Mouse (Mus musculus) MEL (cell line): Measurements from ENCODE around the gene Bex4. TPM values are rescaled to one million over a fixed set of nuclear protein-coding genes. Genes with fewer than 3 reads are reported as not detected.

Experiments
- DNase-seq: peaks from one replicate; pipeline ENCODE4 v3.0.0; 2011; ENCODE audit warnings: low read depth, low spot score
- H3K27ac ChIP-seq: 2 replicates; pipeline ENCODE4 v1.5.1; 2012; ENCODE audit warnings: low read depth, mild to moderate bottlenecking, control low read depth, low read length, moderate library complexity; ENCODE audit not compliant: control insufficient read depth
- H3K27me3 ChIP-seq, 2 experiments: fragments of 150-350 bp in 1 of 2; sonication (generic) in 1 of 2; 2 replicates each; pipeline ENCODE4 v1.6.1; 2012; ENCODE audit warnings: low read length in 2 of 2, mild to moderate bottlenecking in 2 of 2, improper control_type of control experiment in 1 of 2, moderate library complexity in 1 of 2; ENCODE audit not compliant: insufficient read depth in 2 of 2, control insufficient read depth in 1 of 2
- H3K36me3 ChIP-seq, 2 experiments: 2 replicates each; pipeline ENCODE4 v1.6.1; 2012 to 2014; ENCODE audit warnings: low read length in 2 of 2, improper control_type of control experiment in 1 of 2, inconsistent platforms in 1 of 2, mild to moderate bottlenecking in 1 of 2; ENCODE audit not compliant: insufficient read depth in 2 of 2, control insufficient read depth in 1 of 2
- H3K4me1 ChIP-seq, 2 experiments: fragments of 150-350 bp in 1 of 2; sonication (generic) in 1 of 2; 2 replicates each; pipeline ENCODE4 v1.6.1; 2012; ENCODE audit warnings: low read length in 2 of 2, improper control_type of control experiment in 1 of 2, mild to moderate bottlenecking in 1 of 2; ENCODE audit not compliant: insufficient read depth in 2 of 2, control insufficient read depth in 1 of 2
- H3K4me3 ChIP-seq, 2 experiments: fragments of 150-350 bp in 1 of 2; sonication (generic) in 1 of 2; 2 replicates each; pipeline ENCODE4 v1.5.1; 2012; ENCODE audit warnings: low read depth in 2 of 2, low read length in 2 of 2, mild to moderate bottlenecking in 2 of 2, moderate library complexity in 2 of 2, control low read depth in 1 of 2, improper control_type of control experiment in 1 of 2; ENCODE audit not compliant: control insufficient read depth in 1 of 2, insufficient read depth in 1 of 2
- H3K79me2 ChIP-seq: 2 replicates; pipeline ENCODE4 v1.6.1; 2012; ENCODE audit warnings: mild to moderate bottlenecking, low read length, moderate library complexity; ENCODE audit not compliant: control insufficient read depth, poor library complexity, insufficient read depth
- H3K9ac ChIP-seq: 2 replicates; pipeline ENCODE4 v1.6.1; 2012; ENCODE audit warnings: low read depth, mild to moderate bottlenecking, control low read depth, low read length, moderate library complexity; ENCODE audit not compliant: control insufficient read depth, poor library complexity, severe bottlenecking
- H3K9me3 ChIP-seq: fragments of 150-350 bp; sonication (generic); replicated peaks from 2 replicates; pipeline ENCODE4 v1.6.1; 2012; ENCODE audit warnings: mild to moderate bottlenecking, low read length, improper control_type of control experiment, moderate library complexity; ENCODE audit not compliant: insufficient read depth
- BHLHE40 ChIP-seq: IDR thresholded peaks from 2 replicates; pipeline ENCODE4 v1.6.1; 2012; ENCODE audit warnings: low read depth, mild to moderate bottlenecking, inconsistent platforms, low read length, improper control_type of control experiment, borderline replicate concordance
- CHD2 ChIP-seq: IDR thresholded peaks from 2 replicates; pipeline ENCODE4 v1.6.1; 2011; ENCODE audit warnings: low read length, improper control_type of control experiment
- CTCF ChIP-seq, 3 experiments: IDR thresholded peaks in 2 of 3; conservative IDR thresholded peaks in 1 of 3; 2 replicates each; pipeline ENCODE4 v1.5.1; 2011 to 2012; ENCODE audit warnings: low read length in 3 of 3, low read depth in 2 of 3, mild to moderate bottlenecking in 2 of 3, improper control_type of control experiment in 1 of 3, inconsistent platforms in 1 of 3, mixed read lengths in 1 of 3, moderate library complexity in 1 of 3; ENCODE audit not compliant: control insufficient read depth in 1 of 3, insufficient read depth in 1 of 3, poor library complexity in 1 of 3, severe bottlenecking in 1 of 3
- ELF1 ChIP-seq: IDR thresholded peaks from 2 replicates; pipeline ENCODE4 v1.6.1; 2014; ENCODE audit warnings: low read depth, mild to moderate bottlenecking, inconsistent platforms, low read length, improper control_type of control experiment, moderate library complexity
- EP300 ChIP-seq, 2 experiments: IDR thresholded peaks; 2 replicates each; pipeline ENCODE4 v1.6.1; 2011; ENCODE audit warnings: improper control_type of control experiment in 2 of 2, low read length in 2 of 2, low read depth in 1 of 2, mild to moderate bottlenecking in 1 of 2
- ETS1 ChIP-seq: IDR thresholded peaks from 2 replicates; pipeline ENCODE4 v1.6.1; 2012; ENCODE audit warnings: low read depth, mild to moderate bottlenecking, inconsistent platforms, low read length, improper control_type of control experiment, moderate library complexity
- GATA1 ChIP-seq: IDR thresholded peaks from 2 replicates; pipeline ENCODE4 v1.6.1; 2011; ENCODE audit warnings: low read depth, low read length, improper control_type of control experiment
- HCFC1 ChIP-seq: IDR thresholded peaks from 2 replicates; pipeline ENCODE4 v1.6.1; 2012; ENCODE audit warnings: low read depth, mild to moderate bottlenecking, inconsistent platforms, low read length, improper control_type of control experiment, moderate library complexity
- NELFE ChIP-seq: IDR thresholded peaks from 2 replicates; pipeline ENCODE4 v1.6.1; 2011; ENCODE audit warnings: low read depth, low read length, improper control_type of control experiment
- NRF1 ChIP-seq: IDR thresholded peaks from 2 replicates; pipeline ENCODE4 v1.6.1; 2014; ENCODE audit warnings: low read depth, mild to moderate bottlenecking, inconsistent platforms, low read length, improper control_type of control experiment, moderate library complexity; ENCODE audit not compliant: poor library complexity, insufficient read depth, severe bottlenecking
- POLR2AphosphoS2 ChIP-seq: IDR thresholded peaks from 2 replicates; pipeline ENCODE4 v1.6.1; 2011; ENCODE audit warnings: low read length, improper control_type of control experiment
- RAD21 ChIP-seq: IDR thresholded peaks from 2 replicates; pipeline ENCODE4 v1.6.1; 2011; ENCODE audit warnings: mild to moderate bottlenecking, low read depth, low read length, improper control_type of control experiment
- RCOR1 ChIP-seq: IDR thresholded peaks from 2 replicates; pipeline ENCODE4 v1.6.1; 2012; ENCODE audit warnings: low read depth, mild to moderate bottlenecking, inconsistent platforms, low read length, improper control_type of control experiment
- SMC3 ChIP-seq: IDR thresholded peaks from 2 replicates; pipeline ENCODE4 v1.6.1; 2011; ENCODE audit warnings: low read depth, low read length, improper control_type of control experiment
- TAL1 ChIP-seq: IDR thresholded peaks from 2 replicates; pipeline ENCODE4 v1.6.1; 2012; ENCODE audit warnings: mild to moderate bottlenecking, inconsistent platforms, low read length, moderate library complexity, mixed read lengths
- TCF12 ChIP-seq: IDR thresholded peaks from 2 replicates; pipeline ENCODE4 v1.6.1; 2014; ENCODE audit warnings: low read depth, mild to moderate bottlenecking, inconsistent platforms, low read length, improper control_type of control experiment, moderate library complexity
- ZC3H11A ChIP-seq: IDR thresholded peaks from 2 replicates; pipeline ENCODE4 v1.6.1; 2012; ENCODE audit warnings: low read depth, mild to moderate bottlenecking, inconsistent platforms, low read length, improper control_type of control experiment
- ZKSCAN1 ChIP-seq: IDR thresholded peaks from 2 replicates; pipeline ENCODE4 v1.6.1; 2012; ENCODE audit warnings: low read depth, mild to moderate bottlenecking, inconsistent platforms, low read length, improper control_type of control experiment, moderate library complexity
- polyA plus RNA-seq, 2 experiments: library from polyadenylated mRNA; stranded (reverse) in 1 of 2; unstranded in 1 of 2; fragments of >175 nt in 1 of 2; fragments of >200 nt in 1 of 2; gene quantifications; 2 replicates each; pipeline versions ENCODE4 v1.2.1 to v1.2.4; 2012; ENCODE audit warnings: low replicate concordance in 2 of 2, low read depth in 1 of 2; ENCODE audit not compliant: insufficient read length in 2 of 2, insufficient read depth in 1 of 2, missing spikeins in 1 of 2
- total RNA-seq: library from RNA; depleted of rRNA; stranded (reverse); fragments of 300-350 nt; gene quantifications from 2 replicates; pipeline ENCODE4 v1.2.3, GENCODE M21; 2012

The Bex4 gene
- total and polyA plus RNA-seq, 3 experiments = 219 to 412 TPM; not detected in 1

DNA sequence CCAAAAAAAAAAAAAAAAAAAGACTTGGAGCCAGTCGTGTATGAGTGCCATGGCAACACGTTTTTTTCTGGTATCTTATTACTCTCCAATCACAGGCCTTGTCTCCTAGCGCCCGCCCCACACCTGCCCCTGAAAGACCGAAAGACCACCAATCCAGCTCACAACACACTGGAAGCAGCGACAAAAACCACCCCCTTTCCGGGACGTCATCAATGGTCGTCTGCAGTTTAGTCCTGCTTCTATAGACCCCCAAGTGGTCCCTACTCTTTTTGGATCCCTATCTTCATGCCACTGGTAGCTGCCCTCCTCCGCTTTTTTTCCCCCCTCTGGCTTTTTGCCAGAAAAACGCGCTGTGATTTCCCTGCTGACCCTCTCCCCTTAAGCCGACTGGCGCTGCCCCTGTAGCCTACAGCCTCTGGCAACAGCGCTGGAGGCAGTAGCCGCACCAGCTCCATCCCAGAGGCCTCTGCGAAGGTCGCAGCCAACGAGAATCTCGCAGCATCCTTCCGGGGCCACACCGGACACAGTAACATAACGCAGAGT lies 23.3 kb upstream of the Bex4 start:
- no peak for DNase-seq

DNA sequence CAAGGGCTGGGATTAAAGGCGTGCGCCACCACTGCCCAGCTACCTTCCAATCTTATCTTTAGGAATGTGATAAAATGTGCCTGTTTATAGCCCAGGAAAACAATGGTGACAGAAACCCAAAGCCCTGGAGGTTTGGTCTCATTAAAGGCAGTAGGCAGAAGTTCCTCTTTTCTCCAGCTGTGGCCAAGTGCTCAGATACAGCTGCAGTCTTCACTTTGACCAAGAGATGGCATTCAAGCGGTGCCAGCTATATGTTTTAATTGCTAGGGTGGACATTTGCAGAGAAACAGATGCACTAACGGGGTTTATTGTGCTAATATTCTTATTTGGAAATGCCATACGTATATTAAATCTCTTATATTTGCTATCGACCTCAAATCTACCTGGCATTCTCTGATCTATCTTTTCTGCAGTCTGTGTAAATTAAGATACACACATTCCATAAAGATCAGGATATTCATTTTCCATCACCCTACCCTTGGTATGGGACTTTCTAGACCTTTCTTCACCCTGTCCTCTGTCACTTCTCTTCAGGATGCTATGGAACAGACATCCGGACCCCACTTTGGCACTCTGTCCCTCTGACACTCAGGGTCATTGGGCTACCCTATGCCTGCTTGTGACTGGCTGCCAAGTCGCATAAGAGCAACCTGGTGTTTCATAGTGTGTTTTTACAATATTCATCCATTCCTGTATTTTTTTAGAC lies 11.6 kb upstream of the Bex4 start:
- Histone ChIP-seq H3K79me2 (no peaks in the 10 kb centered on the region), H3K36me3 (no peaks in the 10 kb centered on the region), H3K9me3 (no peaks in the 10 kb centered on the region), H3K27me3 (no peaks in the 10 kb centered on the region; a peak in 2 of 4 replicates), H3K27ac (no peak overlapping the region), H3K9ac (no peak overlapping the region), H3K4me1 (peaks cover 0 to 2% of the 10 kb centered on the region in 2 experiments; a peak in 2 of 4 replicates), H3K4me3 (peak overlapping the region; percentile 9 to 62; a peak in 3 of 4 replicates)
- peak; percentile 89 for DNase-seq
- no peak for TF ChIP-seq POLR2AphosphoS2
- no peak for TF ChIP-seq NELFE
- no peak for TF ChIP-seq BHLHE40
- peak; percentile 46 for TF ChIP-seq RAD21
- no peak for TF ChIP-seq HCFC1
- TF ChIP-seq NRF1 = no peak
- no peak for TF ChIP-seq EP300 (IDR thresholded peaks at IDR 0.05; ENCODE audit: low read depth in 1 of 2, low read length in 2 of 2)
- TF ChIP-seq ZC3H11A = peak; percentile 5; the same call in 1 of the 2 replicates
- TF ChIP-seq TCF12 = no peak
- no peak for TF ChIP-seq GATA1
- no peak for TF ChIP-seq CHD2
- TF ChIP-seq ETS1 = 0 out of 2 replicates have a peak, but pooled peaks have one; percentile 34
- TF ChIP-seq CTCF (IDR thresholded peaks at IDR 0.05 in 2 of 3, conservative IDR thresholded peaks at IDR 0.05 in 1 of 3; ENCODE audit: control insufficient read depth in 1 of 3, insufficient read depth in 1 of 3, low read depth in 2 of 3, low read length in 3 of 3, poor library complexity in 1 of 3, severe bottlenecking in 1 of 3) = peak; percentile 35 to 72 (median 48); a peak in 5 of 6 replicates
- no peak for TF ChIP-seq ZKSCAN1
- TF ChIP-seq TAL1 = no peak
- no peak for TF ChIP-seq RCOR1
- peak; percentile 55 for TF ChIP-seq SMC3

More for the DNA sequence above, 23.3 kb upstream of the Bex4 start:
- Histone ChIP-seq H3K4me3 (no peak overlapping the region), H3K36me3 (peaks cover 0 to 6% of the 10 kb centered on the region in 2 experiments; a peak in 2 of 4 replicates), H3K27ac (no peak overlapping the region), H3K4me1 (peaks cover 0 to 4% of the 10 kb centered on the region in 2 experiments; a peak in 1 of 4 replicates), H3K9ac (no peak overlapping the region), H3K79me2 (no peaks in the 10 kb centered on the region), H3K27me3 (peaks cover 2 to 3% of the 10 kb centered on the region in 2 experiments; a peak in 3 of 4 replicates), H3K9me3 (no peaks in the 10 kb centered on the region)
- no peak for TF ChIP-seq ELF1
- no peak for TF ChIP-seq CTCF (IDR thresholded peaks at IDR 0.05 in 2 of 3, conservative IDR thresholded peaks at IDR 0.05 in 1 of 3; ENCODE audit: control insufficient read depth in 1 of 3, insufficient read depth in 1 of 3, low read depth in 2 of 3, low read length in 3 of 3, poor library complexity in 1 of 3, severe bottlenecking in 1 of 3)
